Mouse (Mus musculus) kidney, adult 2 months (tissue): ENCODE measurements at regions not wholly inside any gene's neighbourhood (a gene's known extent, or its start where the extent isn't known, plus 50 kb on each side); places are given as distances from the start of the nearest gene placed in this dataset.

Experiments used
- CTCF ChIP-seq: fragments of 200-500 bp; conservative IDR thresholded peaks from 2 replicates; pipeline ENCODE4 v1.5.1; 2011; ENCODE audit warnings: low read depth, mild to moderate bottlenecking, control low read depth, low read length, moderate library complexity, mixed read lengths; ENCODE audit not compliant: insufficient read depth, insufficient read length
- POLR2A ChIP-seq: fragments of 200-500 bp; IDR thresholded peaks from one replicate; pipeline ENCODE4 v1.6.1; 2011; ENCODE audit warnings: low read depth, low read length, control low read depth

DNA sequence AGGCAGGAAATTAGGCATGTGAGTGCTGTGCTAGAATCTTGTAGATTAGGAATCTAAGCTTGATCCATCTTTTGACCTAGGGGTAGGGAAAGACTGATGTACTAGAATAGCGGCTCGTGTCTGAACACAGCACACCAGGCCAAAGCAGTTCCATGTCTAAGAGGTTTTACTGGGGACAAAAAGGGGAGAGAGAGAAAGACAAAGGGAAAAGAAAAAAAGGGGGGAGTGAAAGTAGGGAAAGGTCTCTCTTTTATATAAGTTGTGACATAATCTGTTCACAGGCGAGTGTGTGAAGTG is 144.4 kb downstream of the Tbc1d30 start:
- TF ChIP-seq POLR2A (no peak), CTCF (no peak)
